Mouse (Mus musculus) ES-E14 (cell line): ENCODE measurements around the gene Plrg1.

Experiments
- CHD2 ChIP-seq: IDR thresholded peaks from 2 replicates; pipeline ENCODE4 v1.6.1; 2014; ENCODE audit warnings: mild to moderate bottlenecking, low read depth, low read length, inconsistent platforms
- HCFC1 ChIP-seq: IDR thresholded peaks from 2 replicates; pipeline ENCODE4 v1.6.1; 2012; ENCODE audit warnings: low read length, inconsistent platforms, borderline replicate concordance; ENCODE audit not compliant: insufficient read depth
- ZC3H11A ChIP-seq: IDR thresholded peaks from 2 replicates; pipeline ENCODE4 v1.6.1; 2012; ENCODE audit warnings: low read depth, mild to moderate bottlenecking, inconsistent platforms, low read length, borderline replicate concordance
- ZNF384 ChIP-seq: IDR thresholded peaks from 2 replicates; pipeline ENCODE4 v1.6.1; 2012; ENCODE audit warnings: low read depth, low read length, inconsistent platforms

GRCm38 (mm10) chr3:83013951-83014350, 41.4 kb upstream of the Plrg1 start:
- TF ChIP-seq ZC3H11A (no peak), CHD2 (no peak), HCFC1 (no peak), ZNF384 (no peak)
